Mouse (Mus musculus): Measurements from ENCODE around the gene Csf3.

- no peak for TF ChIP-seq CTCF (IDR thresholded peaks at IDR 0.05; ENCODE audit: low read depth)
- TF ChIP-seq EP300 (optimal IDR thresholded peaks at IDR 0.05), result no peak
These were observed 7.3 kb upstream of the Csf3 start for GRCm38 (mm10) chr11:98693746-98694145.

All from stomach, postnatal 0 days (tissue).